Mouse (Mus musculus) kidney, adult 2 months (tissue): Measurements from ENCODE around the gene C1qb.

Experiments
- CTCF ChIP-seq: fragments of 200-500 bp; conservative IDR thresholded peaks from 2 replicates; pipeline ENCODE4 v1.5.1; 2011; ENCODE audit warnings: low read depth, mild to moderate bottlenecking, control low read depth, low read length, moderate library complexity, mixed read lengths; ENCODE audit not compliant: insufficient read depth, insufficient read length
- POLR2A ChIP-seq: fragments of 200-500 bp; IDR thresholded peaks from one replicate; pipeline ENCODE4 v1.6.1; 2011; ENCODE audit warnings: low read depth, low read length, control low read depth

GRCm38 (mm10) chr4:136832559-136833232 lies 53.3 kb downstream of the C1qb start:
- no peak for TF ChIP-seq POLR2A
- TF ChIP-seq CTCF = no peak
